Mouse (Mus musculus) lung, embryonic 14.5 days (tissue): Measurements from ENCODE around the gene Kcnab2. TPM values are rescaled to one million over a fixed set of nuclear protein-coding genes. Genes with fewer than 3 reads are reported as not detected.

ENCODE experiments used
- ATAC-seq: fragments of 200-750 bp; cut with Nextera tagmentation; 2 replicates; pipeline ENCODE4 v1.8.0; 2017; ENCODE audit warnings: mild to moderate bottlenecking, moderate TSS enrichment, moderate library complexity; ENCODE audit not compliant: insufficient read depth
- DNase-seq: peaks from one replicate; pipeline ENCODE4 v3.0.0-alpha.2; 2015
- H3K27ac ChIP-seq: fragments of 300-500 bp; sonication (generic); 2 replicates; pipeline ENCODE4 v1.5.1; 2014; ENCODE audit warnings: low read depth, mild to moderate bottlenecking, moderate library complexity
- H3K27me3 ChIP-seq: fragments of 300-500 bp; sonication (generic); 2 replicates; pipeline ENCODE4 v1.6.1; 2014; ENCODE audit warnings: low read length, control low read depth; ENCODE audit not compliant: insufficient read depth
- H3K36me3 ChIP-seq: fragments of 300-500 bp; sonication (generic); 2 replicates; pipeline ENCODE4 v1.6.1; 2014; ENCODE audit warnings: control low read depth; ENCODE audit not compliant: insufficient read depth
- H3K4me1 ChIP-seq: fragments of 300-500 bp; sonication (generic); 2 replicates; pipeline ENCODE4 v1.6.1; 2014; ENCODE audit warnings: antibody characterized with exemption, control low read depth; ENCODE audit not compliant: insufficient read depth
- H3K4me2 ChIP-seq: fragments of 300-500 bp; sonication (generic); 2 replicates; pipeline ENCODE4 v1.6.1; 2014; ENCODE audit warnings: mild to moderate bottlenecking
- H3K4me3 ChIP-seq: fragments of 300-500 bp; sonication (generic); 2 replicates; pipeline ENCODE4 v1.5.1; 2014; ENCODE audit warnings: low read depth, low read length
- H3K9ac ChIP-seq: fragments of 300-500 bp; sonication (generic); 2 replicates; pipeline ENCODE4 v1.6.1; 2014
- H3K9me3 ChIP-seq: fragments of 300-500 bp; sonication (generic); 2 replicates; pipeline ENCODE4 v1.6.1; 2016; ENCODE audit warnings: low read depth, low read length, control low read depth
- CTCF ChIP-seq: IDR thresholded peaks from 2 replicates; pipeline ENCODE4 v1.5.1; 2016; ENCODE audit warnings: antibody characterized with exemption, low read depth
- WGBS: fragments of 180-500 bp; shearing (Covaris S2); extraction: QIAGEN DNeasy Blood & Tissue Kit; methylation state at CpG from one replicate; pipeline ENCODE4 v1.1.7; 2014; 5-methylcytosine and 5-hydroxymethylcytosine counted together
- polyA plus RNA-seq: library from polyadenylated mRNA; unstranded; fragments of >200 nt; fragmentation: Nextera tagmentation; extraction: Ambion mirVana; gene quantifications from 2 replicates; pipeline ENCODE4 v1.2.1, GENCODE M21; 2014

Gene Kcnab2
- polyA plus RNA-seq, 1 experiment from 2014 or later, result 3.6 TPM

DNA sequence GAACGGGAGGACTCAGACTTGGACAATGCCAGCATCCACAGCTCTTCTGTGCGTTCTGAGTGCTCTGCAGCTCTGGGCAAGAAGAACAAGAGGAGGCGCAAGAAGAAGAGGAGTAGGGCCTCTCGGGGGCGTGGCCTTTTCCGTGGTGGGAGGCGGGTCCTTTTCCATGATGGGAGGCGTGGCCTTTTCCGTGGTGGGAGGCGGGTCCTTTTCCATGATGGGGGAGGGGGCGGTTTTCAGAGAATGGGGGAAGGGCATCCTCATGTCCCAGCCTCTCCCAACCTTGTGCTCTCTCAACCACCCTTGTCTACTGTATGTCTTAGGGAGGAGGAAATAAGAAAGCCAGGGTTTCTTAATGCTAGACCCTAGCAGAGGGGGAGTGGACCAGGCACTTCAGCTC, 118.0 kb downstream of the Kcnab2 start:
- Histone ChIP-seq H3K4me2 (no peak overlapping the region), H3K36me3 (no peaks in the 10 kb centered on the region), H3K9me3 (no peaks in the 10 kb centered on the region), H3K27me3 (peaks cover 14% of the 10 kb centered on the region; the same call in 1 of the 2 replicates), H3K4me3 (no peak overlapping the region), H3K9ac (no peak overlapping the region), H3K4me1 (no peaks in the 10 kb centered on the region), H3K27ac (no peak overlapping the region)
- no peak for TF ChIP-seq CTCF
- no peak for ATAC-seq
- WGBS, result 4% methylated on average over 11 of the region's 11 CpGs
- no peak for DNase-seq

DNA sequence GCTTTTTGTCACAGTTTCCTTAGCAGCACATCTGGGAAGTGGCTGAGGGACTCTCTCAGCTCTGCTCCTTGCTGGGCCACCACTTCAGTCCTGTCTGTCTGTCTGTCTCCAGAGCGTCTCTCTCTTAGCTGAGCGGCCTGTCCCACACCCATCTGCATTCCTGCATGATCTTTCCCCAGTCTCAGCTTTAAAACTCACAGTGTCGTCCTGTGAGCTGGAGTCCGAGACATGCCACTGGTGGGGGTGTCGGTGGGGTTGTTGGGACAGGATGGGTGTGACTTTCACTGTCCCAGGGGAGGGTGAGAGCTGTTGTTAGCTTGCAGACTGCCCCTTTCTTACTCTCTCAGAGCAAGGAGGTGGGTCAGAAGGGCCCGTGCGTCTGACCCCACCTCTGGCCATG, 122.0 kb downstream of the Kcnab2 start:
- Histone ChIP-seq H3K9me3 (no peaks in the 10 kb centered on the region), H3K9ac (no peak overlapping the region), H3K4me3 (no peak overlapping the region), H3K36me3 (no peaks in the 10 kb centered on the region), H3K27ac (no peak overlapping the region), H3K27me3 (peaks cover 22% of the 10 kb centered on the region), H3K4me2 (no peak overlapping the region), H3K4me1 (no peaks in the 10 kb centered on the region)
- DNase-seq (no peak), ATAC-seq (no peak)
- no peak for TF ChIP-seq CTCF
- 70% methylated on average over 7 of the region's 7 CpGs for WGBS

DNA sequence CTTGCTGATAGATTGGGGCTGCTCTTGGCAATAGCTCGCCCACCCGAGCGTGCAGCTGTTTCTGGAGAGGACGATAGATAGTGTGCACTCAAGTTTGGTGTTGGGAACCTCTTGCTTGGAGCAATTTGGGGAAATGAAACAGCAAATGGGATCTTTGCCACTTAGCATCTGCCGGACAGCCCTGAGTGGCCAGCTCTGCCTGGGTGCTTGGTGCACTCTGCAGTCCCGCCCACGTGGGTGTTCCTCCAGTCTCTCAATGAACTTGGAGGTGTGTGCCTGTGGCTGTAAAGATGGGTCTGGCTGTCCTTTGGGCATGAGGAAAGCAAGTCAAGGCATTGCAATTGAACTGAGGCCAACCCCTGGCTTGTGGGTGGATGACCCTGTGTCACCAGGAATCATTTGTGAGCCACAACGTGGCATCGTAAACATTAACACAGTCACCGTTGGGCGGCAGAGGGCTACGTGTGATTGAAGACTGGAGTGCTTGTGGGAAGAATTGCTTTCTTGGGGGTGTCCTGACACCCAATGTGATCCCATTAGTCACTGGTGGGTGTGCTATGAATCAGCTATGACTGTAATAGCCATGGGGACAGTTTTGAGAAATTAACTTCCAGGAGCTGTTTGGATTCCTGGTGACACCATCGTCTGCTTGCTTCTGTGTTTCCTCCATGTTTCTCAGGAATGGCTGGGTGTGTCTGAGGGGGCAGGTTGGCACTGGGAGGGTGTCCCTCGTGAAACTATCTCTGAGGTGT, 123.6 kb downstream of the Kcnab2 start:
- Histone ChIP-seq H3K27ac (no peak overlapping the region), H3K36me3 (no peaks in the 10 kb centered on the region), H3K4me1 (no peaks in the 10 kb centered on the region), H3K4me3 (no peak overlapping the region), H3K9me3 (no peaks in the 10 kb centered on the region), H3K27me3 (peaks cover 19% of the 10 kb centered on the region), H3K4me2 (no peak overlapping the region), H3K9ac (no peak overlapping the region)
- TF ChIP-seq CTCF, result no peak
- no peak for DNase-seq
- ATAC-seq, result no peak
- 56% methylated on average over 14 of the region's 14 CpGs for WGBS

DNA sequence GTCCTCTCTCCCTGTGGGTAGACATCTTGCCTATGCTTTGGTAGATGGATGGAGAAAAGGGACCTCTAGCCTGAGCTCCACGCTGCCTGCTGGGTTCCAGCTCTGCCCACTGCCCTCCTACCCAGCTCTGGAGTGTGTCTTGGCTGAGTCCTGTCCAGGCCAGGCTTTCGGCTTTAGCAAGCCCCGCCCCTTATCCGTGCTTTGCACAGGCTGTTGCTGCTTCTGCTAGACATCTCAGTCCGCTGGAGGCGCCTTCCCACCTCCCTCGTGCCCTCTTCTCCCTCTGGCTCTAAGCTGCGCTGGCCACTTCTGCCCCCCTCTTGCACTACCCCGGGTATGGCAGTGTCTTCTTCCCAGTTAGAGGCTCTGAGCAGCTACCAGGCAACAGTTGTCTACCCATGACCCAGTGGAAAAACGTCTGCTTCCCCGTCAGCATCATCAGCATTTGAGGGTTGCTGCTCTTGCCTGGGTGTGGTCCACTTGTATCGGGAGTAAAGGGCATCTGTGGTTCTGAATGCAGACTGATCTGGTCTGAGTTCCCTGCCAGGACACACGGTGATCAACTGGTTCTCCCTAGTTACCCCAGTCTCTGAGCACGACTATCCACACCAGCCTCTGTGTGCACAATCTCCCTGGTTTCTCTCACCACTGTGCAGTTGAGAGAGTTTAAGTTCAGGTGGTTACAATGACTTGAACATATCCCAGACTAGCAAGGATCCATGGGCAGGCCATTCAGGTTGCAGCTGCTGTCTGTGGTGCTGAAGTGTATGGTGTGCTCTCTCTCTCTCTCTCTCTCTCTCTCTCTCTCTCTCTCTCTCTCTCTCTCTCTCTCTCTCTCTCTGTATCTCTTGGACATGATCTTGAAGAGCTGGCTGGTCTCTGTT, 126.0 kb downstream of the Kcnab2 start:
- no peaks in the 10 kb centered on the region for H3K9me3 ChIP-seq
- DNase-seq (peak; percentile 64), ATAC-seq (no peak; the same call in 1 of the 2 replicates)
- no peaks in the 10 kb centered on the region for H3K4me1 ChIP-seq
- peaks cover 19% of the 10 kb centered on the region for H3K27me3 ChIP-seq
- TF ChIP-seq CTCF, result no peak
- H3K36me3 ChIP-seq, result no peaks in the 10 kb centered on the region
- no peak overlapping the region for H3K9ac ChIP-seq
- H3K4me3 ChIP-seq, result no peak overlapping the region
- H3K4me2 ChIP-seq, result no peak overlapping the region
- 8% methylated on average over 14 of the region's 14 CpGs for WGBS
- no peak overlapping the region for H3K27ac ChIP-seq

DNA sequence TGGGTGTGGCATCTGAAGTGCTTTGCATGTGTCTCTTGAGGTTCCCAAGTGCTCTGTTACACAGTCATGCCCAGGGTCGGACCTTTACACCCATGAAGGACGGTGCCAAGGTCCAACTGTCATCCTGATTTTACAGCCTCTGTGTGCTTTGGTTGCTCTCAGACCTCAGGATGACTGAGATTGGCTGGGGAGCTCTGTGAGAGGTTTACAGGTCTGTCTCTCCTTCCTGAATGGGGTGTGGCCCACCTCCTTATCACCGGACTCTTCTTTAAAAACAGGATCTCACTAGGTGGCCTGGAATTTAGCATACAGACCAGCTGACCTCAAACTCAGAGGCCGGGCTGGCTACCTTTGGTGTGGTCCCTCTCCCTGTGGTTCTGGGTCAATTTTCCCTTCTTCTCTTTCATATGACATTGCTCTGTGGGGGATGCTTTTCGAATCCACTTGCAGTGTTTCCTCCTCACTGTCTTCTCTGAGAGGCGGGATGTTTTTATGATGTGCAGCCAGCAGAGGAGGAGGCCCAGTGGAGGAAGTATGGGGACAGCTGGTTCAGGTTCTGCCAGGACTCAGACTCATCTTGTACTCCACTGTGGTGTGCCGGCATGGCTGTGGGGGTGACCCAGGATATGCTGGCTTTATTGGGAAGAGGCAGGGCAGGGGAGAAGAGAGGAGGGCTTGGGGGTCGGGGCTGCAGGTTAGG, 126.8 kb downstream of the Kcnab2 start:
- no peak overlapping the region for H3K4me2 ChIP-seq
- H3K36me3 ChIP-seq, result no peaks in the 10 kb centered on the region
- H3K27me3 ChIP-seq, result peaks cover 19% of the 10 kb centered on the region
- DNase-seq, result no peak
- no peaks in the 10 kb centered on the region for H3K4me1 ChIP-seq
- WGBS, result 30% methylated on average over 8 of the region's 8 CpGs
- no peak overlapping the region for H3K4me3 ChIP-seq
- H3K9me3 ChIP-seq, result no peaks in the 10 kb centered on the region
- no peak for ATAC-seq
- no peak overlapping the region for H3K9ac ChIP-seq
- no peak for TF ChIP-seq CTCF
- H3K27ac ChIP-seq, result no peak overlapping the region

DNA sequence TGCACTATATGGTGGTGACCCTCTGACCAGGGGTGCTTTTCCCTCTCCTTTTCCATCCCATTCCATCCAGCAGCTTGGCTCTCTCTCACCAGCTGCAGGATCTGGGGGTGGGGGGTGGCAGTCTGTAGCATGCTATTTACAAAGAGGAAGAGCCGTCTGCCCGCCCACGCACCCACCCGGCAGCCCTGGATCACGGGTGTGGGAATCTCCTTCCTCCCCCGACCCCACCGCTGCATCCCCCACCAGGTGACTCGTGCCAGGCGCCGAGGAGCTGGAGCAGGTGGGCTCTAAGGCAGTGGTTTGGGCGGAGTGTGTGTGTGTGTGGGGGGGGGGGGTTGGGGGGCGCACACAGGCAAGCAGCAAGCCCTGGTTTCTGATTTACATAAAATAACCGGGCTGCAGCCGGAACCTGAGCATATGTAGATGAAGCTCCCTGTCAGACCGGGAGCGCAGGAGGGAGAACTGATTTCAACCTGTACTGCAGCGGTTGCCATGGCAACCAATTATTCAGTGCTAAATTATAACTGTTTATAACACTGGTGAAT, 127.8 kb downstream of the Kcnab2 start:
- Histone ChIP-seq H3K9me3 (no peaks in the 10 kb centered on the region), H3K36me3 (no peaks in the 10 kb centered on the region), H3K27ac (no peak overlapping the region), H3K4me3 (no peak overlapping the region), H3K4me1 (no peaks in the 10 kb centered on the region), H3K9ac (no peak overlapping the region), H3K27me3 (peaks cover 19% of the 10 kb centered on the region), H3K4me2 (no peak overlapping the region)
- no peak for TF ChIP-seq CTCF
- DNase-seq (peak; percentile 48), ATAC-seq (no peak)
- 1% methylated on average over 16 of the region's 17 CpGs for WGBS
